Mouse (Mus musculus) midbrain, postnatal 0 days (tissue): ENCODE data around the gene Gtf2f2. TPM values are rescaled to one million over a fixed set of nuclear protein-coding genes. Genes with fewer than 3 reads are reported as not detected.

Experiments
- ATAC-seq: fragments of 200-750 bp; cut with Nextera tagmentation; 2 replicates; pipeline ENCODE4 v1.8.0; 2017; ENCODE audit warnings: moderate number of reproducible peaks, mild to moderate bottlenecking, moderate TSS enrichment, moderate library complexity; ENCODE audit not compliant: low FRiP score
- DNase-seq: peaks from one replicate; pipeline ENCODE4 v3.0.0-alpha.2; 2015; ENCODE audit warnings: low spot score
- H3K27ac ChIP-seq: fragments of 300-500 bp; sonication (generic); 2 replicates; pipeline ENCODE4 v1.5.1; 2014; ENCODE audit warnings: low read depth, mild to moderate bottlenecking, low read length, mixed read lengths
- H3K27me3 ChIP-seq: fragments of 300-500 bp; sonication (generic); 2 replicates; pipeline ENCODE4 v1.6.1; 2014; ENCODE audit warnings: low read length, control low read depth, mixed read lengths; ENCODE audit not compliant: insufficient read depth
- H3K36me3 ChIP-seq: fragments of 300-500 bp; sonication (generic); 2 replicates; pipeline ENCODE4 v1.6.1; 2014; ENCODE audit warnings: low read length, control low read depth, mixed read lengths; ENCODE audit not compliant: insufficient read depth
- H3K4me1 ChIP-seq: fragments of 300-500 bp; sonication (generic); 2 replicates; pipeline ENCODE4 v1.6.1; 2014; ENCODE audit warnings: mild to moderate bottlenecking, control low read depth, antibody characterized with exemption, low read length, mixed read lengths; ENCODE audit not compliant: insufficient read depth
- H3K4me2 ChIP-seq: fragments of 300-500 bp; sonication (generic); 2 replicates; pipeline ENCODE4 v1.6.1; 2014; ENCODE audit warnings: low read depth, mild to moderate bottlenecking, low read length, mixed read lengths; ENCODE audit not compliant: poor library complexity, severe bottlenecking
- H3K4me3 ChIP-seq: fragments of 300-500 bp; sonication (generic); 2 replicates; pipeline ENCODE4 v1.5.1; 2014; ENCODE audit warnings: low read depth, mild to moderate bottlenecking, low read length, moderate library complexity
- H3K9ac ChIP-seq: fragments of 300-500 bp; sonication (generic); replicated peaks from 2 replicates; pipeline ENCODE4 v1.6.1; 2014; ENCODE audit warnings: mild to moderate bottlenecking, low read length, moderate library complexity, mixed read lengths; ENCODE audit not compliant: poor library complexity, severe bottlenecking
- H3K9me3 ChIP-seq: fragments of 300-500 bp; sonication (generic); 2 replicates; pipeline ENCODE4 v1.6.1; 2016; ENCODE audit warnings: low read length, control low read depth
- CTCF ChIP-seq: IDR thresholded peaks from 2 replicates; pipeline ENCODE4 v1.5.1; 2016; ENCODE audit warnings: antibody characterized with exemption, mild to moderate bottlenecking
- WGBS: fragments of 180-500 bp; shearing (Covaris S2); extraction: QIAGEN DNeasy Blood & Tissue Kit; methylation state at CpG from one replicate; pipeline ENCODE4 v1.1.7; 2014; 5-methylcytosine and 5-hydroxymethylcytosine counted together
- polyA plus RNA-seq: library from polyadenylated mRNA; unstranded; fragments of >200 nt; fragmentation: Nextera tagmentation; extraction: Ambion mirVana; gene quantifications from 2 replicates; pipeline ENCODE4 v1.2.1, GENCODE M21; 2015
- total RNA-seq: library from RNA; depleted of rRNA; stranded (reverse); fragments of >200 nt; gene quantifications from 2 replicates; pipeline ENCODE4 v1.2.3, GENCODE M21; 2014

The Gtf2f2 gene
- total and polyA plus RNA-seq, 2 experiments from 2014 or later = 22.7 to 42.6 TPM

DNA sequence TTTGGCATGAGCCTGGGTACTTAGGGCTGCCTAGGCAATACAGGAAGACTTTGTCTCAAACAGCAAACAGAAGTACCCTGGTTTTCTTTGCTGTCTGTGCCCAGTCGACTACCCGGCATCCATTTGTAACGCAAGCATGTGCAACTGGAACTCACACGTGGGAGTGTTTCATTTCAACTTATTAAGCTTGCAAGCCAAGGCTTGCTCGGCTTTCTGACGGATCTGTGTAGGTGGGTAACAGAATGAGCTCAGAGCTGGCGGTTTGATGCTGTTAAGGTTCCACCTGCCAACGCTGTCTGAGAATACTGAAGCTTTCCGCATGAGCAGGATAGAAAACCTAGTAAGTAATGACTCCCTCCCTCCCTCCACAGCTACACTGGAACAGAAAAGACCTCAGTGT is 118.5 kb downstream of the Gtf2f2 start:
- Histone ChIP-seq H3K27ac (no peak overlapping the region; the same call in 1 of the 2 replicates), H3K27me3 (no peaks in the 10 kb centered on the region), H3K4me1 (no peaks in the 10 kb centered on the region), H3K36me3 (0 out of 2 replicates have a peak, but pooled peaks cover 2% of the 10 kb centered on the region), H3K9me3 (no peaks in the 10 kb centered on the region), H3K9ac (no peak overlapping the region), H3K4me3 (no peak overlapping the region), H3K4me2 (no peak overlapping the region)
- DNase-seq (no peak), ATAC-seq (no peak)
- no peak for TF ChIP-seq CTCF
- WGBS = 80% methylated on average over 9 of the region's 9 CpGs

DNA sequence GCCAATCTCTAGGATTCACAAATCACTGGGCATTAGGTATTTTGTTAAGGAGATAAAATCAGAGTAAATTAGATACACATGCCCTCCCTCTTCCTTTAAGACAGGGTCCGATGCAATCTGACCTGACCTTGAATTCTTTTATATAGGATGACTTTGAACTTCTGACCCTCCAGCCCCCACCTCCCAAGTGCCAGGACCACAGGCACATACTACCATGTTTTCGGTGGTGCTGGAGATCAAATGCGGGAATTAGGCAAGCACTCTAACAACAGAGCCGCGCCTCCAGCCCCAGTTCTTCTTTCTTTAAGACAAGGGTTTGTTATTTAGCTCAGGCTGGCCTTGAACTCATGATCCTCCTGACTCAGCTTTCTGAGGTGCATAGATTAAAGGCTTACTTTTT is 126.8 kb downstream of the Gtf2f2 start:
- Histone ChIP-seq H3K4me3 (no peak overlapping the region), H3K36me3 (no peaks in the 10 kb centered on the region), H3K9ac (no peak overlapping the region), H3K27ac (no peak overlapping the region), H3K27me3 (no peaks in the 10 kb centered on the region), H3K9me3 (no peaks in the 10 kb centered on the region), H3K4me2 (no peak overlapping the region), H3K4me1 (no peaks in the 10 kb centered on the region)
- ATAC-seq = no peak
- no peak for DNase-seq
- no peak for TF ChIP-seq CTCF
- 84% methylated on average over 5 of the region's 5 CpGs for WGBS

DNA sequence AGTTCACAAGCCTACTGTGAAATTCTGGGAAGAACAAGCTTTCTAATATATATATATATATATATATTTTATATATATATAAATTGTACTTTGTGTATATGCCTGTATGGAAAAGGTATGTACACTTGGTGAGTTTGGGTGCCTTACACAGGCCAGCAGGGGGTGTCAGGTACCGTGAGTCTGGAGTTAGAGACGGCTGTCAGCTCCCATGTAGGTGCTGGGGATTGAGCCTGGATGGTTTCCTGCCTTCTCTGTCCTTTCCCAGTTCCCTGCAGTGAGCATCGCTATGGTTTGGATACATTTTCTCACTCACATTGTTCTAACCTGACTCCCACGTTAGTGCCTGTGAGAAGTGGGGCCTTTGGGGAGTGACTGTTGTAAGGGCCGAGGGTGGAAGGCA is 127.3 kb downstream of the Gtf2f2 start:
- Histone ChIP-seq H3K27me3 (no peaks in the 10 kb centered on the region), H3K4me2 (no peak overlapping the region), H3K9ac (no peak overlapping the region), H3K27ac (no peak overlapping the region), H3K4me3 (no peak overlapping the region), H3K4me1 (no peaks in the 10 kb centered on the region), H3K9me3 (no peaks in the 10 kb centered on the region), H3K36me3 (no peaks in the 10 kb centered on the region)
- ATAC-seq = no peak
- TF ChIP-seq CTCF = 0 out of 2 replicates have a peak, but pooled peaks have one; percentile 6
- WGBS = 75% methylated on average over 5 of the region's 5 CpGs
- no peak for DNase-seq

DNA sequence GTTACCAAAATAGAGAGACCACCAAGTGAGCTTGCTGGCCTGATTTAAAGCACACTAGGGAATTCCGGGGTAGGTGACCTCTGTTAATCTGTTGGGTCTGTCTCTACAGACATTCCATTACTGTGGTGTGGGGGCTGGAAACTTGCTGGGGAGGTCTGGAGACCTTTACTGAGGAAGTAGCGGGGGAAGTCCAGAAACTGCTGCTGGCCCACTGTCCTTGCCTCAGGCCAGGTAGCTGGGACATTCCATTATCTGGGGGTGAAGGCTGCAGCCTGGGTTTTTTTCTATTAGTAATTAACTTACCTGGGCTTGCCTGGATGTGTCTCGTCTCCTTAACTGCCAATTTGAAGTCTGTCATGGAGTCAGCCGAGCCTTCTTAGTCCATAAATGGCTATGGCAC is 128.8 kb downstream of the Gtf2f2 start:
- 0 out of 2 replicates have a peak overlapping the region, but pooled peaks have one; percentile 12 for H3K27ac ChIP-seq
- 42% methylated on average over 4 of the region's 4 CpGs for WGBS
- no peak overlapping the region for H3K4me2 ChIP-seq
- no peaks in the 10 kb centered on the region for H3K36me3 ChIP-seq
- DNase-seq = no peak
- ATAC-seq = no peak
- no peak overlapping the region for H3K9ac ChIP-seq
- no peak for TF ChIP-seq CTCF
- H3K27me3 ChIP-seq = no peaks in the 10 kb centered on the region
- no peaks in the 10 kb centered on the region for H3K9me3 ChIP-seq
- H3K4me3 ChIP-seq = no peak overlapping the region
- no peaks in the 10 kb centered on the region for H3K4me1 ChIP-seq

DNA sequence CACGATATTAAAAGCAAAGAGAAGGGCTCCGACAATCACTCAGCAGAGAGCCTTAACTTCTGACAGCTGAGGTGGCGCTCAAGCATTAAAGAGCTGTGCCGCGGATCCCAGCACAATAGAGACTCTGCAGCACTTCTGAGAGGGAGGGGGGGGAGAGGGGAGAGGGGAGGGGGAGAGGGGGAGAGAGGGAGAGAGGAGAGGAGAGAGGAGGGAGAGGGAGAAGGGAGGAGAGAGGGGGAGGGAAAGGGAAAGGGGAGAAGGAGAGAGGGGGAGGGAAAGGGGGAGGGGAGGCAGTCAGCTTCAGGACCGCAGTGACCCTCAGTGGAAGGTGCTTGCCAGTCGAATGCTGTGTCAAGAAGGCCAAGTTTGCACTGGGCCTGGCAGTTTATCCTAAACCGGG is 131.7 kb downstream of the Gtf2f2 start:
- no peaks in the 10 kb centered on the region for H3K27me3 ChIP-seq
- H3K4me2 ChIP-seq = 0 out of 2 replicates have a peak overlapping the region, but pooled peaks have one; percentile 4
- no peaks in the 10 kb centered on the region for H3K9me3 ChIP-seq
- WGBS = 17% methylated on average over 8 of the region's 8 CpGs
- H3K4me1 ChIP-seq = 0 out of 2 replicates have a peak, but pooled peaks cover 3% of the 10 kb centered on the region
- no peak for ATAC-seq
- no peak overlapping the region for H3K27ac ChIP-seq
- H3K36me3 ChIP-seq = no peaks in the 10 kb centered on the region
- DNase-seq = no peak
- H3K9ac ChIP-seq = no peak overlapping the region
- H3K4me3 ChIP-seq = no peak overlapping the region
- TF ChIP-seq CTCF = no peak

DNA sequence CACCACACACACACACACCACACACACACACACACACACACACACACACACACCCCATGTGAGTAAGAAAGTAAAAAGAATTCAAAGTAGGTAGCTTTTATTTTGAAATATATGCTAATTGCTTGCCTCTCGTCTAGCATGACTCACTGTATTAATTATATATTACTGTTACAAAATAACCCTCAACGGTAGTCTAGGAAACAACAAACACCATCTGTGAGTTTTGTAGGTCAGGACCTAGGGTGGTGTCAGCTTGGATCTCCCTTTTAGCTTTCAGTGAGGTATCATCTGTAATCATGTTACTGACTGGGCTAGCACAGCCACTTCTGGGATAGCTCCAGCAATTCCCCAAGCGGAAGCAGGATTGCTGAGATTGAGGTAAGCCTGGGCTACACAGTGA is 133.4 kb downstream of the Gtf2f2 start:
- no peak for TF ChIP-seq CTCF
- WGBS = 81% methylated on average over 3 of the region's 3 CpGs
- no peak overlapping the region for H3K27ac ChIP-seq
- no peaks in the 10 kb centered on the region for H3K9me3 ChIP-seq
- H3K27me3 ChIP-seq = no peaks in the 10 kb centered on the region
- no peak overlapping the region for H3K9ac ChIP-seq
- no peak overlapping the region for H3K4me2 ChIP-seq
- H3K36me3 ChIP-seq = no peaks in the 10 kb centered on the region
- DNase-seq (no peak), ATAC-seq (no peak)
- no peak overlapping the region for H3K4me3 ChIP-seq
- H3K4me1 ChIP-seq = 0 out of 2 replicates have a peak, but pooled peaks cover 3% of the 10 kb centered on the region
